Mouse (Mus musculus) kidney, embryonic 16.5 days (tissue): Measurements from ENCODE around the gene Eid2b. TPM values are rescaled to one million over a fixed set of nuclear protein-coding genes. Genes with fewer than 3 reads are reported as not detected.

ENCODE experiments used
- ATAC-seq: fragments of 200-750 bp; cut with Nextera tagmentation; 2 replicates; pipeline ENCODE4 v1.8.0; 2017; ENCODE audit warnings: moderate TSS enrichment; ENCODE audit not compliant: low FRiP score, low TSS enrichment
- H3K27ac ChIP-seq: fragments of 300-500 bp; sonication (generic); 2 replicates; pipeline ENCODE4 v1.5.1; 2014; ENCODE audit warnings: low read length
- H3K27me3 ChIP-seq: fragments of 300-500 bp; sonication (generic); 2 replicates; pipeline ENCODE4 v1.6.1; 2014; ENCODE audit warnings: low read length, control low read depth, mixed read lengths; ENCODE audit not compliant: insufficient read depth
- H3K36me3 ChIP-seq: fragments of 300-500 bp; sonication (generic); 2 replicates; pipeline ENCODE4 v1.6.1; 2014; ENCODE audit warnings: low read length, control low read depth, mixed read lengths; ENCODE audit not compliant: insufficient read depth
- H3K4me1 ChIP-seq: fragments of 300-500 bp; sonication (generic); 2 replicates; pipeline ENCODE4 v1.6.1; 2014; ENCODE audit warnings: low read length, control low read depth, mixed read lengths; ENCODE audit not compliant: insufficient read depth
- H3K4me2 ChIP-seq: fragments of 300-500 bp; sonication (generic); replicated peaks from 2 replicates; pipeline ENCODE4 v1.6.1; 2014; ENCODE audit warnings: low read depth, low read length
- H3K4me3 ChIP-seq: fragments of 300-500 bp; sonication (generic); 2 replicates; pipeline ENCODE4 v1.5.1; 2014; ENCODE audit warnings: mild to moderate bottlenecking, low read length
- H3K9ac ChIP-seq: fragments of 300-500 bp; sonication (generic); replicated peaks from 2 replicates; pipeline ENCODE4 v1.6.1; 2014; ENCODE audit warnings: low read length
- H3K9me3 ChIP-seq: fragments of 300-500 bp; sonication (generic); 2 replicates; pipeline ENCODE4 v1.6.1; 2016; ENCODE audit warnings: low read length, control low read depth
- WGBS: fragments of 180-500 bp; shearing (Covaris S2); extraction: QIAGEN DNeasy Blood & Tissue Kit; methylation state at CpG from one replicate; pipeline ENCODE4 v1.1.7; 2014; 5-methylcytosine and 5-hydroxymethylcytosine counted together
- polyA plus RNA-seq: library from polyadenylated mRNA; unstranded; fragments of >200 nt; fragmentation: Nextera tagmentation; extraction: Ambion mirVana; gene quantifications from 2 replicates; pipeline ENCODE4 v1.2.1, GENCODE M21; 2015

Gene Eid2b
- polyA plus RNA-seq, 1 experiment from 2014 or later, result 9.2 TPM

GRCm38 (mm10) chr7:28290638-28291590 lies 13.4 kb downstream of the Eid2b start, which contains the start of gene Selenov:
Gene Selenov, minus strand, starts transcription at chr7:28291186.
- H3K27me3 ChIP-seq, result peaks cover 75% of the 10 kb centered on the region
- no peaks in the 10 kb centered on the region for H3K9me3 ChIP-seq
- peak within 1 kb of the TSS; percentile 56 for H3K4me2 ChIP-seq
- peak within 1 kb of the TSS; percentile 45 for H3K9ac ChIP-seq
- ATAC-seq, result peak; percentile 75
- WGBS, result under 1% methylated on average over 52 of the region's 52 CpGs
- H3K36me3 ChIP-seq, result no peaks in the 10 kb centered on the region
- H3K4me1 ChIP-seq, result peaks cover 11% of the 10 kb centered on the region
- H3K4me3 ChIP-seq, result peak within 1 kb of the TSS; percentile 39
- no peak within 1 kb of the TSS for H3K27ac ChIP-seq

GRCm38 (mm10) chr7:28294481-28294880 lies 16.9 kb downstream of the Eid2b start:
- H3K4me2 ChIP-seq, result peak overlapping the region; percentile 88
- ATAC-seq, result no peak
- H3K9ac ChIP-seq, result peak overlapping the region; percentile 67
- peak overlapping the region; percentile 59 for H3K4me3 ChIP-seq
- no peaks in the 10 kb centered on the region for H3K36me3 ChIP-seq
- no peak overlapping the region for H3K27ac ChIP-seq
- 3% methylated on average over 63 of the region's 63 CpGs for WGBS
- peaks cover 84% of the 10 kb centered on the region for H3K27me3 ChIP-seq
- H3K4me1 ChIP-seq, result peaks cover 16% of the 10 kb centered on the region
- no peaks in the 10 kb centered on the region for H3K9me3 ChIP-seq

- H3K27ac ChIP-seq, result no peak overlapping the region
- peaks cover 67% of the 10 kb centered on the region for H3K27me3 ChIP-seq
- H3K36me3 ChIP-seq, result no peaks in the 10 kb centered on the region
- 15% methylated on average over 43 of the region's 43 CpGs for WGBS
- H3K4me1 ChIP-seq, result peaks cover 21% of the 10 kb centered on the region
- no peaks in the 10 kb centered on the region for H3K9me3 ChIP-seq
- peak overlapping the region; percentile 10; the same call in 1 of the 2 replicates for H3K9ac ChIP-seq
- H3K4me2 ChIP-seq, result peak overlapping the region; percentile 38
- ATAC-seq, result no peak
- peak overlapping the region; percentile 3; the same call in 1 of the 2 replicates for H3K4me3 ChIP-seq
Measured at GRCm38 (mm10) chr7:28298837-28299625, 21.5 kb downstream of the Eid2b start.

GRCm38 (mm10) chr7:28301616-28302433 lies 24.3 kb downstream of the Eid2b start, which contains the start of gene Dll3:
Gene Dll3, minus strand, starts transcription at chr7:28302238.
- Histone ChIP-seq H3K36me3 (peaks cover 21% of the 10 kb centered on the region), H3K9ac (0 out of 2 replicates have a peak within 1 kb of the TSS, but pooled peaks have one; percentile 22), H3K27ac (no peak within 1 kb of the TSS), H3K4me1 (peaks cover 17% of the 10 kb centered on the region), H3K27me3 (peaks cover 44% of the 10 kb centered on the region), H3K4me3 (peak within 1 kb of the TSS; percentile 26), H3K9me3 (no peaks in the 10 kb centered on the region), H3K4me2 (peak within 1 kb of the TSS; percentile 54)
- WGBS, result 1% methylated on average over 30 of the region's 30 CpGs
- peak; percentile 46; the same call in 1 of the 2 replicates for ATAC-seq

- Histone ChIP-seq H3K36me3 (peaks cover 40% of the 10 kb centered on the region), H3K4me1 (peaks cover 19% of the 10 kb centered on the region), H3K27ac (no peak overlapping the region), H3K27me3 (peaks cover 14% of the 10 kb centered on the region), H3K9ac (no peak overlapping the region), H3K4me2 (no peak overlapping the region), H3K4me3 (no peak overlapping the region), H3K9me3 (no peaks in the 10 kb centered on the region)
- 82% methylated on average over 10 of the region's 10 CpGs for WGBS
- no peak for ATAC-seq
Measured at GRCm38 (mm10) chr7:28305641-28306040, 28.1 kb downstream of the Eid2b start.

- no peak overlapping the region for H3K9ac ChIP-seq
- no peak overlapping the region for H3K4me3 ChIP-seq
- H3K27me3 ChIP-seq, result peaks cover 9% of the 10 kb centered on the region
- 95% methylated on average over 8 of the region's 8 CpGs for WGBS
- no peak overlapping the region for H3K4me2 ChIP-seq
- ATAC-seq, result 0 out of 2 replicates have a peak, but pooled peaks have one; percentile 27
- no peak overlapping the region for H3K27ac ChIP-seq
- H3K36me3 ChIP-seq, result peaks cover 40% of the 10 kb centered on the region
- H3K9me3 ChIP-seq, result no peaks in the 10 kb centered on the region
- peaks cover 23% of the 10 kb centered on the region for H3K4me1 ChIP-seq
Measured at GRCm38 (mm10) chr7:28306216-28306615, 28.7 kb downstream of the Eid2b start.

- Histone ChIP-seq H3K27me3 (no peaks in the 10 kb centered on the region), H3K9ac (no peak overlapping the region), H3K4me1 (peaks cover 12% of the 10 kb centered on the region), H3K4me3 (no peak overlapping the region), H3K36me3 (peaks cover 43% of the 10 kb centered on the region), H3K4me2 (no peak overlapping the region), H3K27ac (no peak overlapping the region), H3K9me3 (no peaks in the 10 kb centered on the region)
- no peak for ATAC-seq
- WGBS, result 30% methylated on average over 9 of the region's 9 CpGs
Measured at GRCm38 (mm10) chr7:28309737-28310136, 32.2 kb downstream of the Eid2b start.

GRCm38 (mm10) chr7:28311151-28311925 lies 33.8 kb downstream of the Eid2b start:
- Histone ChIP-seq H3K9ac (peak overlapping the region; percentile 95), H3K4me1 (peaks cover 12% of the 10 kb centered on the region), H3K4me3 (peak overlapping the region; percentile 81), H3K4me2 (peak overlapping the region; percentile 72), H3K9me3 (no peaks in the 10 kb centered on the region), H3K27me3 (no peaks in the 10 kb centered on the region), H3K36me3 (peaks cover 43% of the 10 kb centered on the region), H3K27ac (peak overlapping the region; percentile 58; the same call in 1 of the 2 replicates)
- peak; percentile 69 for ATAC-seq
- 3% methylated on average over 35 of the region's 35 CpGs for WGBS
